Mouse (Mus musculus): Measurements from ENCODE around the gene Smim26.

GRCm38 (mm10) chr2:144545061-144545460, 48.8 kb upstream of the Smim26 start:
- TF ChIP-seq TAL1 (IDR thresholded peaks at IDR 0.05; ENCODE audit: low read length): no peak
- TF ChIP-seq GATA1 (IDR thresholded peaks at IDR 0.05; ENCODE audit: low read length): no peak

Data from erythroblast, embryonic 14.5 days (primary cell).